ENCODE assay signal across 27 mouse cellular contexts in the genomic region with DNA sequence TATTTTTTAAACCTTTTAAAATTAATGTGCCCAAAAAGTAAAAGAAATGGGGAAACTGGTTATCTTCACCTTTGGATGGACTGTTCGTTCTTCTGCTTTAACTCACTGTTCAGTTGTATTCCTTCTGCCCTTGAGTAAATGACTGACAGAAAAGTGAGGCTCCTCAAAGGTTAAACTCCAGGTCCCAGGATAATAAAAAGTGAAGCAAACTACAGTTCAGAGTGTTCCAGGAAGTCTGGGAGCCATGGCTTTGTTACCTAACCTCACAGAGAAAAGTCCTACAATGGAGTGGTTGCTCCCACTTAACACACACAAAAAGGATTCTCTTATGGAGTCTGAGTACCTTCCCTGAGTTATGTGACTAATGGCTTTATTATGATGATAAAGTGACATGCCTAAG. TPM values are rescaled to one million over a fixed set of nuclear protein-coding genes. Genes with fewer than 3 reads are reported as not detected.
DNase-seq lines count a peak whose midpoint lies in the region; ATAC-seq lines count a peak whose summit lies in the region.
"Had no signal": no experiment of that assay in that cellular context is flagged by ENCODE, and none has a peak within 500 bp of the region (broad histone marks: within the 10 kb centered on the region; RNA-seq: fewer than 3 reads in every experiment).

No protein-coding gene starts in this region.

- WGBS in intestine, embryonic 15.5 days = 62% methylated on average over 1 of the region's 1 CpGs

- H3K4me3 ChIP-seq in intestine, embryonic 15.5 days (replicated peaks) = no peak overlapping the region
- H3K4me3 ChIP-seq: embryonic facial prominence, embryonic 15.5 days; erythroblast, embryonic 14.5 days; forebrain, embryonic 10.5 days; heart, embryonic 10.5 days; hindbrain, embryonic 12.5 days had no signal

- peak; percentile 49 to 68 for DNase-seq in kidney, adult 8-10 months
- no peak for DNase-seq in kidney, postnatal 4 days
- peak; percentile 32 for DNase-seq in kidney, postnatal 14 days
- DNase-seq in left cerebral cortex, adult 11 months (ENCODE audit: low spot score) = no peak
- DNase-seq in gastrocnemius, postnatal 25 days = no peak
- no peak for DNase-seq in left cerebral cortex, adult 9 months (ENCODE audit: low spot score in 2 of 2)
- DNase-seq: adrenal gland, adult 8-10 months; adrenal gland, postnatal 36 days; cerebellum, adult 11 months; cerebellum, adult 8-10 months; cerebellum, postnatal 14 days; embryo, embryonic 11 days; heart, adult 18-20 months; heart, postnatal 10 days; heart, postnatal 4 days had no signal

- H3K9me3 ChIP-seq in intestine, embryonic 15.5 days = no peaks in the 10 kb centered on the region
- H3K9me3 ChIP-seq: embryonic facial prominence, embryonic 15.5 days; forebrain, embryonic 10.5 days; heart, embryonic 10.5 days; hindbrain, embryonic 12.5 days had no signal

- ATAC-seq in intestine, embryonic 15.5 days = peak; percentile 84
- ATAC-seq: forebrain, embryonic 14.5 days had no signal

- no peaks in the 10 kb centered on the region for H3K27me3 ChIP-seq in intestine, embryonic 15.5 days (replicated peaks)
- H3K27me3 ChIP-seq: embryonic facial prominence, embryonic 15.5 days; hindbrain, embryonic 12.5 days had no signal

- H3K36me3 ChIP-seq in intestine, embryonic 15.5 days = no peaks in the 10 kb centered on the region
- H3K36me3 ChIP-seq: embryonic facial prominence, embryonic 15.5 days; forebrain, embryonic 10.5 days; heart, embryonic 10.5 days; hindbrain, embryonic 12.5 days had no signal

- peaks cover 2% of the 10 kb centered on the region; the same call in 1 of the 2 replicates for H3K4me1 ChIP-seq in intestine, embryonic 15.5 days (replicated peaks)
- H3K4me1 ChIP-seq: embryonic facial prominence, embryonic 15.5 days; forebrain, embryonic 10.5 days; heart, embryonic 10.5 days; hindbrain, embryonic 12.5 days had no signal

- H3K9ac ChIP-seq in intestine, embryonic 15.5 days = no peak overlapping the region
- H3K9ac ChIP-seq: embryonic facial prominence, embryonic 15.5 days; hindbrain, embryonic 12.5 days had no signal

- H3K4me2 ChIP-seq in intestine, embryonic 15.5 days (replicated peaks) = no peak overlapping the region
- H3K4me2 ChIP-seq: embryonic facial prominence, embryonic 15.5 days; hindbrain, embryonic 12.5 days had no signal

- no peak overlapping the region for H3K27ac ChIP-seq in intestine, embryonic 15.5 days
- H3K27ac ChIP-seq: embryonic facial prominence, embryonic 15.5 days; forebrain, embryonic 10.5 days; heart, embryonic 10.5 days; hindbrain, embryonic 12.5 days had no signal

RNA-seq across cellular contexts. Expression of gene Tomm70a, which starts 20.3 kb away (rescaled TPM):
- 50.1 and 55.8 TPM in 2 replicates for polyA plus RNA-seq in intestine, embryonic 15.5 days (2015; fragmentation: Nextera tagmentation; extraction: Ambion mirVana)
- 10 to 100 TPM; 32.5 to 33.9 TPM for total RNA-seq in gastrocnemius, postnatal 25 days (2021)

RNA-seq across cellular contexts. Expression of gene Tmem45a2, which starts 30.0 kb away (rescaled TPM):
- 0.11 TPM in 1 of 2 replicates, not detected in the other for polyA plus RNA-seq in intestine, embryonic 15.5 days (2015; fragmentation: Nextera tagmentation; extraction: Ambion mirVana)
- not detected for total RNA-seq in gastrocnemius, postnatal 25 days (2021)
- total RNA-seq: adrenal gland, adult 8-10 months; adrenal gland, postnatal 36 days; common myeloid progenitor, adult 5-6 weeks; gastrocnemius, adult 8-10 months; gastrocnemius, postnatal 4 days; heart, adult 18-20 months; heart, postnatal 10 days; heart, postnatal 4 days had no signal
- polyA plus RNA-seq: brain, embryonic 14.5 days; embryonic facial prominence, embryonic 11.5 days; erythroblast, embryonic 14.5 days; forebrain, embryonic 10.5 days; forebrain, embryonic 14.5 days; heart, embryonic 10.5 days had no signal

Comparison
In these comparisons a context has a peak if more than half of its experiments do, and no peak if none do; other contexts are left out.
1. DNase-seq: peak in kidney, adult 8-10 months (2 of 2) and kidney, postnatal 14 days (single experiment); none in kidney, postnatal 4 days (0 of 2), left cerebral cortex, adult 11 months (single experiment), gastrocnemius, postnatal 25 days (single experiment) and left cerebral cortex, adult 9 months (0 of 2).